Mouse (Mus musculus) urinary bladder, postnatal 14 days (tissue): ENCODE measurements around the gene Atad3a.

Experiments
- DNase-seq: peaks from one replicate; pipeline ENCODE4 v3.0.0; 2021; ENCODE audit warnings: low spot score

Gene Atad3a

GRCm38 (mm10) chr4:155739152-155739551, 21.7 kb downstream of the Atad3a start:
- no peak for DNase-seq

- DNase-seq: no peak
Observed at GRCm38 (mm10) chr4:155738262-155738661, 22.6 kb downstream of the Atad3a start.

GRCm38 (mm10) chr4:155736421-155736820, 24.5 kb downstream of the Atad3a start:
- no peak for DNase-seq

- DNase-seq: no peak
Observed at GRCm38 (mm10) chr4:155735788-155736187, 25.1 kb downstream of the Atad3a start.

- DNase-seq: peak; percentile 29
Observed at GRCm38 (mm10) chr4:155734951-155735702, 25.8 kb downstream of the Atad3a start.

- DNase-seq: peak; percentile 90
Observed at GRCm38 (mm10) chr4:155734350-155734941, 26.4 kb downstream of the Atad3a start, which contains the start of gene Tmem240. Gene Tmem240, plus strand, starts transcription at chr4:155734800.

- DNase-seq: no peak
Observed at GRCm38 (mm10) chr4:155733267-155733666, 27.6 kb downstream of the Atad3a start.

- DNase-seq: no peak
Observed at GRCm38 (mm10) chr4:155727993-155728392, 32.9 kb downstream of the Atad3a start.

GRCm38 (mm10) chr4:155721668-155722083, 39.2 kb downstream of the Atad3a start:
- DNase-seq: no peak

GRCm38 (mm10) chr4:155710521-155711252, 50.2 kb downstream of the Atad3a start:
- no peak for DNase-seq

- no peak for DNase-seq
Observed at GRCm38 (mm10) chr4:155708988-155709387, 51.9 kb downstream of the Atad3a start.

- no peak for DNase-seq
Observed at GRCm38 (mm10) chr4:155708582-155708981, 52.3 kb downstream of the Atad3a start.

GRCm38 (mm10) chr4:155705592-155705929, 55.3 kb downstream of the Atad3a start:
- no peak for DNase-seq

GRCm38 (mm10) chr4:155704721-155705591, 55.9 kb downstream of the Atad3a start, which contains the start of gene Ssu72:
Gene Ssu72, plus strand, starts transcription at chr4:155704800.
- DNase-seq: peak; percentile 94

- no peak for DNase-seq
Observed at GRCm38 (mm10) chr4:155703425-155703929, 57.4 kb downstream of the Atad3a start.

- no peak for DNase-seq
Observed at GRCm38 (mm10) chr4:155700425-155700824, 60.5 kb downstream of the Atad3a start.

- DNase-seq: no peak
Observed at GRCm38 (mm10) chr4:155696261-155697255, 64.3 kb downstream of the Atad3a start.

GRCm38 (mm10) chr4:155695531-155696062, 65.3 kb downstream of the Atad3a start:
- DNase-seq: no peak

GRCm38 (mm10) chr4:155694482-155695401, 66.2 kb downstream of the Atad3a start:
- DNase-seq: peak; percentile 53
